Mouse (Mus musculus): ENCODE results near the gene Iqcf3. TPM values are rescaled to one million over a fixed set of nuclear protein-coding genes. Genes with fewer than 3 reads are reported as not detected.

Iqcf3 gene
- polyA plus RNA-seq, 1 experiment = not detected

GRCm38 (mm10) chr9:106572186-106572585 lies 10.8 kb upstream of the Iqcf3 start:
- TF ChIP-seq CTCF (IDR thresholded peaks at IDR 0.05; ENCODE audit: borderline replicate concordance, insufficient read depth, low read length) = no peak
- no peak for TF ChIP-seq POLR2A (IDR thresholded peaks at IDR 0.05; ENCODE audit: low read depth, low read length)
- Histone ChIP-seq H3K4me3 (ENCODE audit: insufficient read depth, low read length) (no peak overlapping the region), H3K27ac (ENCODE audit: insufficient read depth, low read length) (no peak overlapping the region), H3K4me1 (ENCODE audit: control insufficient read depth, insufficient read depth, low read length) (no peaks in the 10 kb centered on the region)

DNA sequence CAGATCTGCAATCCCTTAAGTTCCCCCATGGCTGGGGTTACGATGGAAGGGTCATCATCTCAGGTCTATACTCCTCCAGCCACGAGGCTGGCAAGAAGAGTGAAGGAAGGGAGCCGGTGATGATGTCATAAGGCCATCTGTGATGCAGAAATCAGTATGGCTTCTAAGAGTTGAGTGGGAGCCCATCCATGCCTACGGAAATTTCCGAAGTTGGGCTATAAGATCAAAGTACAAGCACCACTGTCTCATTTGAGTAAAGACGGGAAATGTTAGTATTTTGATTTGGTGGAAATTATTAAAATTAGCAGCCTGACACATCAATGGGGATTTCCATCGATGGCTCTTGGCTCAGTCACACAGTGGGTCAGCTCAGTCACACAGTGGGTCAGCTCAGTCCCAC lies 9.5 kb upstream of the Iqcf3 start, which contains the start of gene Iqcf4:
Gene Iqcf4, minus strand, starts transcription at position 101 of the 400 bp plus-strand sequence.
- H3K4me3 ChIP-seq (ENCODE audit: insufficient read depth, low read length) = no peak within 1 kb of the TSS
- no peak within 1 kb of the TSS for H3K27ac ChIP-seq (ENCODE audit: insufficient read depth, low read length)
- H3K4me1 ChIP-seq (ENCODE audit: control insufficient read depth, insufficient read depth, low read length) = no peaks in the 10 kb centered on the region
- TF ChIP-seq POLR2A (IDR thresholded peaks at IDR 0.05; ENCODE audit: low read depth, low read length) (no peak), CTCF (IDR thresholded peaks at IDR 0.05; ENCODE audit: borderline replicate concordance, insufficient read depth, low read length) (no peak)

DNA sequence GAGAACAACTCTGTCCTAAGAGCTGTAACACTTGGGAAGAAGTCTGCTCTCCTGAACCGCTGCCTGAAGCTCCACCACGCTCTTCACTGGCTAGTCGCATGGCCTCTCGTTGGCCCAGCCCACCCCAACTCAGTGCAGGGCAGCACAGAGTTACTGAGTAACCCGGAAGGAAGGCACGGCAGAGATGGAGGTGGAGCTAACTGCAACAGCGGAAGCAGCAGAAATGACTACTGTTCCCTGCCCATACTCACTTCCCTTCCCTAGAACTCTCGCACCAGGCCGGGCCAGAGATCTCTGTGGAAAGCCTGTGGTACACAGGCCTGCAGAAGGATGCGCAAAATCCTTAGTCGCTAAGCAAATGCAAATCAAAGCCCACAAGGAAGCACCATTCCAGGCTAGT lies 5.0 kb upstream of the Iqcf3 start:
- H3K4me3 ChIP-seq (ENCODE audit: insufficient read depth, low read length) = no peak overlapping the region

DNA sequence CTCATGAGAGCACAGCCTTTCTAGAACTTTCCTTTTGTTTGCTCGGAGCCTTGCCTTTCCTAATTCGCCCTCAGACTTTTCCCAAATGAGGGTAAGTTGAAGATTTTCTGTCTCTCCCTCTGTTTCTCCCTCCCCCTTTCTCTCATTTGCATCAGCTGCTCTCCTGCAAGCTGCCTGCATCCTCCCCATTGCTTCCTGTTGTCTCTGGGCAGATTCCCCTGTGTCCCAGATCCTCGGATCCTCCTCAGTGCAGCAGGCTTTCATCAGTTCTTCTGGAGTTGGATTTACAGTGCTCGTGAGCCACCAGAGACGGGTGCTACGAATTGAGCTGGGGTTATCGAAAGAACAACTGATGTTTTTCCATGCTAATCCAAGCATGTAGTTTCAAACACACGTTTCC lies 2.6 kb upstream of the Iqcf3 start:
- no peak for TF ChIP-seq CTCF (IDR thresholded peaks at IDR 0.05; ENCODE audit: borderline replicate concordance, insufficient read depth, low read length)
- no peak for TF ChIP-seq POLR2A (IDR thresholded peaks at IDR 0.05; ENCODE audit: low read depth, low read length)
- H3K4me3 ChIP-seq (ENCODE audit: insufficient read depth, low read length) = no peak overlapping the region

More for the DNA sequence above, 5.0 kb upstream of the Iqcf3 start:
- Histone ChIP-seq H3K27ac (ENCODE audit: insufficient read depth, low read length) (no peak overlapping the region), H3K4me1 (ENCODE audit: control insufficient read depth, insufficient read depth, low read length) (no peaks in the 10 kb centered on the region)
- TF ChIP-seq CTCF (IDR thresholded peaks at IDR 0.05; ENCODE audit: borderline replicate concordance, insufficient read depth, low read length) = no peak
- TF ChIP-seq POLR2A (IDR thresholded peaks at IDR 0.05; ENCODE audit: low read depth, low read length) = no peak

DNA sequence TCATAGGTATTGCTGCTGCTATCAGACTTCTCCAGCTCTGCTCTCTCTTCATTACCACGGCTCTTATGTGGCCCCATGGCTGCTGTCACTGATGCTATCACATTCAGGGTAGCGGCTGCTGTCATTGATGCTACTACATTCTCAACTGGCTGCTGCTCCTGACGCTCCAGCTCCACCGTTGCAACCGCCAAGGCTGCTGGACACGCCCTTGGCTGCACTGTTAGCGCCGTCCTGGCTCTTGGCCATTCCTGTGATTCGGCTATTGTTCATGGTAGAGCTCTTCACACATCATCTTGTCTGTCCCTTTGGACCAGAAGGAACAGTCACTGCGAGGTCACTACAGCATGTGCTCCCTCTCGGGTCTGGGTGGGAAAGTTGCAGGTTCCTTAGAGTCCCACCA lies 860 bp upstream of the Iqcf3 start:
- TF ChIP-seq POLR2A (IDR thresholded peaks at IDR 0.05; ENCODE audit: low read depth, low read length) (no peak), CTCF (IDR thresholded peaks at IDR 0.05; ENCODE audit: borderline replicate concordance, insufficient read depth, low read length) (no peak)
- H3K4me1 ChIP-seq (ENCODE audit: control insufficient read depth, insufficient read depth, low read length) = no peaks in the 10 kb centered on the region
- no peak overlapping the region for H3K27ac ChIP-seq (ENCODE audit: insufficient read depth, low read length)
- H3K4me3 ChIP-seq (ENCODE audit: insufficient read depth, low read length) = no peak overlapping the region

More for the DNA sequence above, 2.6 kb upstream of the Iqcf3 start:
- H3K4me1 ChIP-seq (ENCODE audit: control insufficient read depth, insufficient read depth, low read length) = no peaks in the 10 kb centered on the region
- H3K27ac ChIP-seq (ENCODE audit: insufficient read depth, low read length) = no peak overlapping the region

GRCm38 (mm10) chr9:106534975-106535374 lies 26.5 kb downstream of the Iqcf3 start:
- no peak overlapping the region for H3K27ac ChIP-seq (ENCODE audit: insufficient read depth, low read length)
- H3K4me1 ChIP-seq (ENCODE audit: control insufficient read depth, insufficient read depth, low read length) = no peaks in the 10 kb centered on the region
- H3K4me3 ChIP-seq (ENCODE audit: insufficient read depth, low read length) = no peak overlapping the region
- TF ChIP-seq POLR2A (IDR thresholded peaks at IDR 0.05; ENCODE audit: low read depth, low read length) = no peak
- no peak for TF ChIP-seq CTCF (IDR thresholded peaks at IDR 0.05; ENCODE audit: borderline replicate concordance, insufficient read depth, low read length)

- H3K4me1 ChIP-seq (ENCODE audit: control insufficient read depth, insufficient read depth, low read length) = no peaks in the 10 kb centered on the region
- no peak overlapping the region for H3K4me3 ChIP-seq (ENCODE audit: insufficient read depth, low read length)
- TF ChIP-seq CTCF (IDR thresholded peaks at IDR 0.05; ENCODE audit: borderline replicate concordance, insufficient read depth, low read length) (no peak), POLR2A (IDR thresholded peaks at IDR 0.05; ENCODE audit: low read depth, low read length) (no peak)
- no peak overlapping the region for H3K27ac ChIP-seq (ENCODE audit: insufficient read depth, low read length)
These were observed 27.1 kb downstream of the Iqcf3 start for GRCm38 (mm10) chr9:106534296-106534695.

- Histone ChIP-seq H3K4me3 (ENCODE audit: insufficient read depth, low read length) (no peak overlapping the region), H3K4me1 (ENCODE audit: control insufficient read depth, insufficient read depth, low read length) (no peaks in the 10 kb centered on the region), H3K27ac (ENCODE audit: insufficient read depth, low read length) (no peak overlapping the region)
- TF ChIP-seq POLR2A (IDR thresholded peaks at IDR 0.05; ENCODE audit: low read depth, low read length) = no peak
- peak; percentile 85; the same call in 1 of the 2 replicates for TF ChIP-seq CTCF (IDR thresholded peaks at IDR 0.05; ENCODE audit: borderline replicate concordance, insufficient read depth, low read length)
These were observed 29.6 kb downstream of the Iqcf3 start for GRCm38 (mm10) chr9:106531833-106532232.

DNA sequence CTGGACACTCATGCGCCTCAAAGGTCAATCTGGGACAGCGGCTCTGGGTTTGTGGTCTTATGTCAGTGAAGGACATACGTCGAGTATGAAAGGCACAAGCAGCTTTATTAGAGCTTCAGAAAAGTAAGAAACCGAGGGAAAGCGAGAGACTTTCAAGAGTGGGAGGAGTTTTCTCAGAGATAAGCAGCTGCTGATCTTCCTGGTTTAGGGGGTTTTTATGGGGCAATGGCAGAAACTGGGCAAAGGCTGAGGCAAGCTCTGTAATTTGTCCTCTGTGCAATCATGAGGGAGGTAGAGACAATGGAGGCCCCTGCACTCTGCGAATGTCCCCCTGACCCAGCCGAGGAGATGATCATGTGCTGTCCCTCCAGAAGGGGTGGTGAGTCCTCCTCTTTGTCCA lies 41.5 kb downstream of the Iqcf3 start:
- TF ChIP-seq CTCF (IDR thresholded peaks at IDR 0.05; ENCODE audit: borderline replicate concordance, insufficient read depth, low read length) = no peak
- TF ChIP-seq POLR2A (IDR thresholded peaks at IDR 0.05; ENCODE audit: low read depth, low read length) = no peak
- no peak overlapping the region for H3K27ac ChIP-seq (ENCODE audit: insufficient read depth, low read length)
- H3K4me1 ChIP-seq (ENCODE audit: control insufficient read depth, insufficient read depth, low read length) = no peaks in the 10 kb centered on the region
- no peak overlapping the region for H3K4me3 ChIP-seq (ENCODE audit: insufficient read depth, low read length)

GRCm38 (mm10) chr9:106519433-106519832 lies 42.0 kb downstream of the Iqcf3 start:
- Histone ChIP-seq H3K27ac (ENCODE audit: insufficient read depth, low read length) (no peak overlapping the region), H3K4me1 (ENCODE audit: control insufficient read depth, insufficient read depth, low read length) (no peaks in the 10 kb centered on the region), H3K4me3 (ENCODE audit: insufficient read depth, low read length) (no peak overlapping the region)
- no peak for TF ChIP-seq POLR2A (IDR thresholded peaks at IDR 0.05; ENCODE audit: low read depth, low read length)

DNA sequence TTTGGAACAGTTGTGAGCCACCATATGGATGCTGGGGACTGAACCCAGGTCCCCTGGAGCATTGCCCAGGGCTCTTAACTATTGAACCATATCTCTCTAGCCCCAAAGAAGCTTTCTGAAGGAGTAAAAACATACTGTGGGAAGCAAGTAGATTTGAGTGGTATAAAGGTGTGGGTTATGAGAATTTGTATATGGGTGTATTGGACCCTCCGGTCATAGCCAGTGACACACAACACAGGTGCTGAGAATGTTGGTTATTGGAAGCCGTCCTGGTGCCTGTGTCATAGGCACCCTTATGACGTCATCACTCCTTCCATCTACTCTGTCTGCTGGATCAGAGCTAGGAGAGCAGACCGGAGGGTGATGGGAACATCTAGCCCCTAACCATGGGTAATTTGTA lies 47.2 kb downstream of the Iqcf3 start, which contains the start of gene Iqcf5:
Gene Iqcf5, plus strand, starts transcription at position 301 of the 400 bp plus-strand sequence.
- Histone ChIP-seq H3K4me1 (ENCODE audit: control insufficient read depth, insufficient read depth, low read length) (no peaks in the 10 kb centered on the region), H3K4me3 (ENCODE audit: insufficient read depth, low read length) (no peak within 1 kb of the TSS), H3K27ac (ENCODE audit: insufficient read depth, low read length) (no peak within 1 kb of the TSS)
- TF ChIP-seq CTCF (IDR thresholded peaks at IDR 0.05; ENCODE audit: borderline replicate concordance, insufficient read depth, low read length) (no peak), POLR2A (IDR thresholded peaks at IDR 0.05; ENCODE audit: low read depth, low read length) (no peak)

Data from embryonic fibroblast, embryonic 13.5 days (primary cell).